Mouse (Mus musculus): Measurements from ENCODE around the gene Rhobtb1. TPM values are rescaled to one million over a fixed set of nuclear protein-coding genes. Genes with fewer than 3 reads are reported as not detected.

The Rhobtb1 gene
- total RNA-seq, 2 experiments from 2014 or later, result 63.9 to 131 TPM

- intact Hi-C loops (cut with DNase I), result no loop called here
- DNase-seq, result no peak
Measured at GRCm38 (mm10) chr10:69161503-69161902, 10.3 kb downstream of the Rhobtb1 start.

- DNase-seq, result no peak
- intact Hi-C loops (cut with DNase I), result no loop called here
Measured at GRCm38 (mm10) chr10:69162577-69162976, 11.3 kb downstream of the Rhobtb1 start.

GRCm38 (mm10) chr10:69163216-69163615 lies 12.0 kb downstream of the Rhobtb1 start:
- intact Hi-C loops (cut with DNase I), result no loop called here
- no peak for DNase-seq

- intact Hi-C loops (cut with DNase I), result loop anchor here (5.0 kb wide), 1 partner anchor 263 kb away; no protein-coding TSS in a partner anchor
- peak; percentile 41 to 65 for DNase-seq
Measured at GRCm38 (mm10) chr10:69165125-69165524, 13.9 kb downstream of the Rhobtb1 start.

GRCm38 (mm10) chr10:69165847-69166246 lies 14.6 kb downstream of the Rhobtb1 start:
- DNase-seq, result no peak
- intact Hi-C loops (cut with DNase I), result loop anchor here (5.0 kb wide), 1 partner anchor 264 kb away; no protein-coding TSS in a partner anchor

GRCm38 (mm10) chr10:69166514-69166913 lies 15.3 kb downstream of the Rhobtb1 start:
- intact Hi-C loops (cut with DNase I), result loop anchor here (5.0 kb wide), 1 partner anchor 264 kb away; no protein-coding TSS in a partner anchor

GRCm38 (mm10) chr10:69172412-69172811 lies 21.2 kb downstream of the Rhobtb1 start:
- peak in 1 of 2 experiments; percentile 20 for DNase-seq
- intact Hi-C loops (cut with DNase I), result no loop called here

More at GRCm38 (mm10) chr10:69166514-69166913, 15.3 kb downstream of the Rhobtb1 start:
- no peak for DNase-seq

- intact Hi-C loops (cut with DNase I), result no loop called here
- DNase-seq, result no peak
Measured at GRCm38 (mm10) chr10:69176116-69176515, 24.9 kb downstream of the Rhobtb1 start.

GRCm38 (mm10) chr10:69179341-69179740 lies 28.1 kb downstream of the Rhobtb1 start:
- no peak for DNase-seq
- intact Hi-C loops (cut with DNase I), result no loop called here

- no peak for DNase-seq
- intact Hi-C loops (cut with DNase I), result no loop called here
Measured at GRCm38 (mm10) chr10:69180997-69181396, 29.8 kb downstream of the Rhobtb1 start.

- intact Hi-C loops (cut with DNase I), result loop anchor here (5.0 kb wide), 1 partner anchor 137 kb away; no protein-coding TSS in a partner anchor
- DNase-seq, result no peak
Measured at GRCm38 (mm10) chr10:69184903-69185302, 33.7 kb downstream of the Rhobtb1 start.

GRCm38 (mm10) chr10:69185431-69185830 lies 34.2 kb downstream of the Rhobtb1 start:
- intact Hi-C loops (cut with DNase I), result loop anchor here (5.0 kb wide), 1 partner anchor 137 kb away; no protein-coding TSS in a partner anchor
- DNase-seq, result peak; percentile 41 to 49

- intact Hi-C loops (cut with DNase I), result loop anchor here (1.0 to 5.0 kb wide), 3 partner anchors 27 to 136 kb away; partner anchors contain the start of gene A930033H14Rik
- peak; percentile 79 to 87 for DNase-seq
Measured at GRCm38 (mm10) chr10:69185894-69186893, 35.0 kb downstream of the Rhobtb1 start.

GRCm38 (mm10) chr10:69187773-69188443 lies 36.7 kb downstream of the Rhobtb1 start:
- intact Hi-C loops (cut with DNase I), result loop anchor here (2.0 to 5.0 kb wide), 2 partner anchors 25 to 134 kb away; partner anchors contain the start of gene A930033H14Rik

GRCm38 (mm10) chr10:69190434-69191160 lies 39.4 kb downstream of the Rhobtb1 start:
- no peak for DNase-seq
- intact Hi-C loops (cut with DNase I), result no loop called here

More at GRCm38 (mm10) chr10:69187773-69188443, 36.7 kb downstream of the Rhobtb1 start:
- DNase-seq, result no peak

- peak in 1 of 2 experiments; percentile 32 for DNase-seq
- intact Hi-C loops (cut with DNase I), result no loop called here
Measured at GRCm38 (mm10) chr10:69192266-69192665, 41.0 kb downstream of the Rhobtb1 start.

- intact Hi-C loops (cut with DNase I), result no loop called here
- no peak for DNase-seq
Measured at GRCm38 (mm10) chr10:69193721-69194120, 42.5 kb downstream of the Rhobtb1 start.

GRCm38 (mm10) chr10:69204677-69205400 lies 53.6 kb downstream of the Rhobtb1 start:
- DNase-seq, result no peak
- intact Hi-C loops (cut with DNase I), result no loop called here

GRCm38 (mm10) chr10:69206081-69206480 lies 54.8 kb downstream of the Rhobtb1 start:
- intact Hi-C loops (cut with DNase I), result no loop called here
- no peak for DNase-seq

Measured in heart, postnatal 10 days (tissue).